Mouse (Mus musculus): ENCODE data around the gene Mast3. TPM values are rescaled to one million over a fixed set of nuclear protein-coding genes. Genes with fewer than 3 reads are reported as not detected.

Mast3 gene
- polyA plus RNA-seq, 1 experiment from 2014 or later = 9.3 TPM

DNA sequence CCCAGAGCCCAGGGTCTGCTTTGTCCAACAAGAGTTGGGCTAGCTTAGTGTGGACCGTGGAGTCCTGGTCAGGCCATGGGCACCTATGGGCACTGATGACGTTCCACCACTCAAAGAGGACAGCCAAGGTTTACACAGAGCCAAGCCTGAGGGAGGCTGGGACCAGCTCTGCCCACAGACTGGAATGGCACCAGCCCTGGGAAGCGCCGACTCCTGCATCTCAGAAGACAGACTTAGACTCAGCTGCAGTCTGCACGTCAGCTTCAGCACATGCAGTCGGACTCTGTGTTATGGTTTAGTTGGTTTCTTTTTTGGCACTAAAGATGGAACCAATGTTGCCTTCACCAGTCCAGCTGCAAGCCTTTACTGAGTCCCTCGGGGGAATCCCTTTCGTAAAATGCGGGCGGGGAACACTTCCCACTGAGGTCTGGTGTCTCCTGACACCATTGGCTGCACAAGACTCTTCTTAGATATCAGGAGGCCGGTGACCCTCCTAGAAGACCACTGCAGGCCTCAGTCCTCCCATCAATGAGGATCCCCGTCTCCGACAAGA, 54.6 kb downstream of the Mast3 start:
- Histone ChIP-seq H3K27ac (ENCODE audit: low read length) (no peak overlapping the region), H3K27me3 (ENCODE audit: control insufficient read depth, insufficient read depth, low read length) (peaks cover 36% of the 10 kb centered on the region)
- 77% methylated on average over 13 of the region's 13 CpGs for WGBS

DNA sequence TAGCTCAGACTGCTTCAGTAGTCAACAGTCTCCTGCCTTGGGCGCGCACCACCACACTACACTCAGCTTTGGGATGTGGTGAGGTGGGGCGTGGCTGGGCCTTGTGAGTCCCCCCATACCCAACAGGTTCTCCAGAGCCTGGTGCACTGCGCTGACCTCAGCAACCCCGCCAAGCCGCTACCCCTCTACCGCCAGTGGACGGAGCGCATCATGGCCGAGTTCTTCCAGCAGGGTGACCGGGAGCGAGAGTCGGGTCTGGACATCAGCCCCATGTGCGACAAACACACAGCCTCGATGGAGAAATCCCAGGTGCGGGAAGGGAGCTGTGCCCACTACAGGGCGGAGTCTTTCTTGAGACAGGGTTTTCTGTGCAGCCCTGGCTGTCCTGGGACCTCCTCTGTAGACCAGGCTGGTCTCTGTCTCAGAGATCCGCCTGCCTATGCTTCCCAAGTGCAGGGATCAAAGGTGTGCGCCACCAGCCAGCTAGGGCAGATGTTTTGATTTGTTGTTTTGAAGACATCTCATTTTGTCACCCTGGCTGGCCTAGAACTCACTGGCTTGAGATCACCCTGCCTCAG, 55.7 kb downstream of the Mast3 start:
- Histone ChIP-seq H3K27me3 (ENCODE audit: control insufficient read depth, insufficient read depth, low read length) (peaks cover 45% of the 10 kb centered on the region), H3K9me3 (replicated peaks; ENCODE audit: control insufficient read depth, low read length) (no peaks in the 10 kb centered on the region)
- WGBS = 72% methylated on average over 19 of the region's 19 CpGs

More for the DNA sequence above, 54.6 kb downstream of the Mast3 start:
- no peak for ATAC-seq (replicated peaks; ENCODE audit: extremely low read depth, insufficient read depth, low FRiP score)
- no peak overlapping the region for H3K4me3 ChIP-seq (ENCODE audit: low read length)
- H3K9me3 ChIP-seq (replicated peaks; ENCODE audit: control insufficient read depth, low read length) = no peaks in the 10 kb centered on the region
- no peak overlapping the region for H3K4me2 ChIP-seq (ENCODE audit: low read depth, low read length)
- peaks cover 21% of the 10 kb centered on the region for H3K4me1 ChIP-seq (ENCODE audit: control insufficient read depth, insufficient read depth, low read length)
- no peaks in the 10 kb centered on the region for H3K36me3 ChIP-seq (ENCODE audit: control insufficient read depth, insufficient read depth)
- H3K9ac ChIP-seq (ENCODE audit: low read length) = no peak overlapping the region

DNA sequence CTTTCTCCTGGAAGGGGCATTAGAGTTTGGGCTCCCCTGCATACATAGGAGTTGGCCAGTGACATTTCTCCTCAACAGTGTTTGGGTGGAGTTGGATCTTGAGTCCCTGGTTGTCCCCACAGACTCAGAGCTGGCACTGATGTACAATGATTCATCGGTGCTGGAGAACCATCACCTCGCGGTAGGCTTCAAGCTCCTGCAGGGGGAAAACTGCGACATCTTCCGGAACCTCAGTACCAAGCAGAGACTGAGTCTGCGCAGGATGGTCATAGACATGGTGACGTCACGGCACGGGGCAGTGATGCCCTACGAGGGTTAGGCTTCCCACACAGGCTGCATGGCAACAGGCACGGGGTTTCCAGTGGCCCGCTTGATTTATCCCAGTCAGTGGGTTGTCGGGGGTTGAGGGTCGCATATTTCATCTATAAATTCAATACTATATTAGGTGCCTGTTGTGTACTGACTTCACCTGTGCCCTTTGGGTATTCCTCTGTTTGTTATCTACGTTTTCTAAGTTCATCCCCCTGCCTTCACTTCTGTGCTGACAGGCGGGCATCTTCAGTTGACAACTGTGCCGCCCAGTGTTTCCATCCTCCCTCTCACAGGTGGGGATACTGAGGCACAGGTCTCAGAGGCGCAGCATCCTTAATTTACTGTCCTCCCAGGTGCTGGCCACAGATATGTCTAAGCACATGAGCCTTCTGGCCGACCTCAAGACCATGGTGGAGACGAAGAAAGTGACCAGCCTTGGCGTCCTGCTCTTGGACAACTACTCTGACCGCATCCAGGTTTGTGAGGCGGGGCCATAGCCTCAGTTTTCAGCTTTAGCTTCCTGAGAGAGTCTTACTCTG, 56.4 kb downstream of the Mast3 start:
- ATAC-seq (replicated peaks; ENCODE audit: extremely low read depth, insufficient read depth, low FRiP score) = no peak
- Histone ChIP-seq H3K4me1 (ENCODE audit: control insufficient read depth, insufficient read depth, low read length) (peaks cover 20% of the 10 kb centered on the region), H3K4me2 (ENCODE audit: low read depth, low read length) (no peak overlapping the region), H3K4me3 (ENCODE audit: low read length) (no peak overlapping the region), H3K9ac (ENCODE audit: low read length) (no peak overlapping the region), H3K27ac (ENCODE audit: low read length) (no peak overlapping the region), H3K36me3 (ENCODE audit: control insufficient read depth, insufficient read depth) (no peaks in the 10 kb centered on the region), H3K9me3 (replicated peaks; ENCODE audit: control insufficient read depth, low read length) (no peaks in the 10 kb centered on the region), H3K27me3 (ENCODE audit: control insufficient read depth, insufficient read depth, low read length) (peaks cover 52% of the 10 kb centered on the region)
- 79% methylated on average over 23 of the region's 23 CpGs for WGBS

More for the DNA sequence above, 55.7 kb downstream of the Mast3 start:
- peaks cover 20% of the 10 kb centered on the region for H3K4me1 ChIP-seq (ENCODE audit: control insufficient read depth, insufficient read depth, low read length)
- ATAC-seq (replicated peaks; ENCODE audit: extremely low read depth, insufficient read depth, low FRiP score) = no peak
- no peak overlapping the region for H3K4me3 ChIP-seq (ENCODE audit: low read length)
- H3K36me3 ChIP-seq (ENCODE audit: control insufficient read depth, insufficient read depth) = no peaks in the 10 kb centered on the region
- no peak overlapping the region for H3K9ac ChIP-seq (ENCODE audit: low read length)
- H3K27ac ChIP-seq (ENCODE audit: low read length) = no peak overlapping the region
- no peak overlapping the region for H3K4me2 ChIP-seq (ENCODE audit: low read depth, low read length)

DNA sequence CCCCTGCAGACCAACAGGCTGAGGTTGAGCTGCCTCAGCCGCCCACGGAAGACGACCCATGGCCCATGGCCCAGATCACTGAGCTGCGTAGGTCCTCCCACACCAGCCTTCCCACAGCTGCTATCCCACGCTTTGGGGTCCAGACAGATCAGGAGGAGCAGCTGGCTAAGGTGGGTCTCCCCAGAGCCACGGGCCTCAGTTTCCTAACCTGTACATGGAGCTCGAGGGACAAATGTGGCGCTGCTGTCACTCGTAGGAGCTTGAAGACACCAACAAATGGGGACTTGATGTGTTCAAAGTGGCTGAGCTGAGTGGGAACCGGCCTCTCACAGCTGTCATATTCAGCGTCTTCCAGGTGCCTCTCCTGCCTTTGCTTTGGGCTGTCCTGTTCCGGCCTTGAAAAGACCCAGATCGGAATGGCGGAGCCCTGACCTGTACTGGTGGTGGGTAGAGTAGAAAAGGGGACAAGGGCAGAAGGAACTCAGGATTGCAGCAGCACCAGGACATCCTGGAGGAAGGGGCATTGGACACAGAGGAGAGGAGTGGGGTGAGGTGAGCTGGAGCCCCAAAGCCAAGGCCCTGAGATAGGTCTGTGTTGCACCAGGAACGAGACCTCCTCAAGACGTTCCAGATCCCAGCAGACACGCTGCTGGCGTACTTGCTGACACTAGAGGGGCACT, 57.5 kb downstream of the Mast3 start:
- ATAC-seq (replicated peaks; ENCODE audit: extremely low read depth, insufficient read depth, low FRiP score) = no peak
- Histone ChIP-seq H3K4me2 (ENCODE audit: low read depth, low read length) (no peak overlapping the region), H3K4me3 (ENCODE audit: low read length) (no peak overlapping the region), H3K9me3 (replicated peaks; ENCODE audit: control insufficient read depth, low read length) (no peaks in the 10 kb centered on the region), H3K27me3 (ENCODE audit: control insufficient read depth, insufficient read depth, low read length) (peaks cover 63% of the 10 kb centered on the region), H3K27ac (ENCODE audit: low read length) (no peak overlapping the region), H3K9ac (ENCODE audit: low read length) (no peak overlapping the region), H3K36me3 (ENCODE audit: control insufficient read depth, insufficient read depth) (no peaks in the 10 kb centered on the region), H3K4me1 (ENCODE audit: control insufficient read depth, insufficient read depth, low read length) (peaks cover 18% of the 10 kb centered on the region)
- 79% methylated on average over 18 of the region's 18 CpGs for WGBS

DNA sequence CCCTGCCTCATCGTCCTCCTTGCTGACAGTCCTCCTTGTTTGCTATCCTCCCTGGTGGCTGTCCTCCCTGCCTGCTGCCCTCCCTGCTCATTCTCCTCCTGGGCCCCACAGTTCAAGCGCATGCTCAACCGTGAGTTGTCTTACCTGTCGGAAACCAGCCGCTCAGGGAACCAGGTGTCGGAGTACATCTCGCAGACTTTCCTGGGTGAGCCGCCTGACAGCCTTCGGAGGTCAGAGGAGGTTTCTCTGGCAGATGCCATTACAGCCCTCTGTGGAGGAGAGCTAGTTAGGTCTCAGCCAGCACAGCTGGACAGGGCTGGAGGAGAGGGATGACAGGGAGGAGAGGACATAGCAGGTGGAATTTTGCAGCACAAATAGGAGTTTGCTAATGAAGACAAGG, 58.2 kb downstream of the Mast3 start:
- no peak for ATAC-seq (replicated peaks; ENCODE audit: extremely low read depth, insufficient read depth, low FRiP score)
- Histone ChIP-seq H3K4me1 (ENCODE audit: control insufficient read depth, insufficient read depth, low read length) (peaks cover 20% of the 10 kb centered on the region), H3K9me3 (replicated peaks; ENCODE audit: control insufficient read depth, low read length) (no peaks in the 10 kb centered on the region), H3K36me3 (ENCODE audit: control insufficient read depth, insufficient read depth) (no peaks in the 10 kb centered on the region), H3K4me2 (ENCODE audit: low read depth, low read length) (no peak overlapping the region), H3K4me3 (ENCODE audit: low read length) (no peak overlapping the region), H3K9ac (ENCODE audit: low read length) (no peak overlapping the region), H3K27me3 (ENCODE audit: control insufficient read depth, insufficient read depth, low read length) (peaks cover 68% of the 10 kb centered on the region), H3K27ac (ENCODE audit: low read length) (no peak overlapping the region)
- 53% methylated on average over 9 of the region's 9 CpGs for WGBS

DNA sequence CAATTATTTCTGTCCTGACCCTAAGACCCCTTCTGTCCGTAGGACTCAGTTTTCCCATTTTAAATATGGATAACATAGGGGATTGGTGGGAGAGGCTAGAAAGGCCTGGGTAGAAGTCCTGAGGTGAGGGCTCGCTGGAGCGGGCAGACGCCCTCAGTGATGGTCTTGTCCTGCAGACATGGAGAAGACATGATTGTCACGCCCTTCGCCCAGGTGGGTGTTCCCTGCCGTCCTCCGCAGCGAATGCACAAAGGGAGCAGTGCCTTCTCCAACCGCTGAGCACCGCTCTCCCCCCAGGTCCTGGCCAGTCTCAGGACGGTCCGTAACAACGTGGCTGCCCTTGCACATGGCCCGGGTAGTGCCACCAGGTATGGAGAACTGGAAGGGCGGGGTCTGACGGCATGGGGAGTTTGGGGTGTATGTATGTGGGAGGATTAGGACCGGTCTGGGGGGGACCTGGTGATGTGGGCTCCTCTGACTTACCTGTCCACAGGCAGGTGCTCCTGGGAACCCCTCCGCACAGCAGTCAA, 59.1 kb downstream of the Mast3 start:
- 57% methylated on average over 19 of the region's 19 CpGs for WGBS
- Histone ChIP-seq H3K27ac (ENCODE audit: low read length) (no peak overlapping the region), H3K9ac (ENCODE audit: low read length) (no peak overlapping the region), H3K4me3 (ENCODE audit: low read length) (no peak overlapping the region), H3K36me3 (ENCODE audit: control insufficient read depth, insufficient read depth) (no peaks in the 10 kb centered on the region), H3K4me2 (ENCODE audit: low read depth, low read length) (no peak overlapping the region), H3K27me3 (ENCODE audit: control insufficient read depth, insufficient read depth, low read length) (peaks cover 71% of the 10 kb centered on the region), H3K9me3 (replicated peaks; ENCODE audit: control insufficient read depth, low read length) (no peaks in the 10 kb centered on the region), H3K4me1 (ENCODE audit: control insufficient read depth, insufficient read depth, low read length) (peaks cover 20% of the 10 kb centered on the region)
- no peak for ATAC-seq (replicated peaks; ENCODE audit: extremely low read depth, insufficient read depth, low FRiP score)

DNA sequence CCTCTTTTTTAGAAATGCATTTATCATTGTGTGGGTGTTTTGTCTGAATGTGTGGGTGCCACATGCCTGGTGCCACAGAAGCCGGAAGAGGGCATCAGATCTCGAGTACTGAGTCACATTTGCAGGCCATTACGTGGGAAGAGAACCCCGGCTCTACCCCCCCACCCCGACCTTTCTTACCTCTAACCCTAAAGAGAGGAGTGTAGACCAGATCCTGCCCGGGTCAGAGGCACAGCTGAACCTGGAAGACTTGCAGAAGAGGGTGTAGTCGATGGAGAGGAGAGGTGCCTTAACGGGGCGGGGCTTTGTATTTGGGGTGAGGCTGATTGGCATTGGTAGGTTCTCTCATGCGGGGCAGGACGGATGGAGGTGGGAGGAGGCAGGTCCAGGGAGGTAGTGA, 60.0 kb downstream of the Mast3 start:
- WGBS = 48% methylated on average over 11 of the region's 11 CpGs
- Histone ChIP-seq H3K9ac (ENCODE audit: low read length) (no peak overlapping the region), H3K9me3 (replicated peaks; ENCODE audit: control insufficient read depth, low read length) (no peaks in the 10 kb centered on the region), H3K4me3 (ENCODE audit: low read length) (no peak overlapping the region; the same call in 1 of the 2 replicates), H3K27ac (ENCODE audit: low read length) (no peak overlapping the region), H3K4me1 (ENCODE audit: control insufficient read depth, insufficient read depth, low read length) (peaks cover 20% of the 10 kb centered on the region), H3K27me3 (ENCODE audit: control insufficient read depth, insufficient read depth, low read length) (peaks cover 72% of the 10 kb centered on the region), H3K4me2 (ENCODE audit: low read depth, low read length) (no peak overlapping the region), H3K36me3 (ENCODE audit: control insufficient read depth, insufficient read depth) (no peaks in the 10 kb centered on the region)
- ATAC-seq (replicated peaks; ENCODE audit: extremely low read depth, insufficient read depth, low FRiP score) = no peak

DNA sequence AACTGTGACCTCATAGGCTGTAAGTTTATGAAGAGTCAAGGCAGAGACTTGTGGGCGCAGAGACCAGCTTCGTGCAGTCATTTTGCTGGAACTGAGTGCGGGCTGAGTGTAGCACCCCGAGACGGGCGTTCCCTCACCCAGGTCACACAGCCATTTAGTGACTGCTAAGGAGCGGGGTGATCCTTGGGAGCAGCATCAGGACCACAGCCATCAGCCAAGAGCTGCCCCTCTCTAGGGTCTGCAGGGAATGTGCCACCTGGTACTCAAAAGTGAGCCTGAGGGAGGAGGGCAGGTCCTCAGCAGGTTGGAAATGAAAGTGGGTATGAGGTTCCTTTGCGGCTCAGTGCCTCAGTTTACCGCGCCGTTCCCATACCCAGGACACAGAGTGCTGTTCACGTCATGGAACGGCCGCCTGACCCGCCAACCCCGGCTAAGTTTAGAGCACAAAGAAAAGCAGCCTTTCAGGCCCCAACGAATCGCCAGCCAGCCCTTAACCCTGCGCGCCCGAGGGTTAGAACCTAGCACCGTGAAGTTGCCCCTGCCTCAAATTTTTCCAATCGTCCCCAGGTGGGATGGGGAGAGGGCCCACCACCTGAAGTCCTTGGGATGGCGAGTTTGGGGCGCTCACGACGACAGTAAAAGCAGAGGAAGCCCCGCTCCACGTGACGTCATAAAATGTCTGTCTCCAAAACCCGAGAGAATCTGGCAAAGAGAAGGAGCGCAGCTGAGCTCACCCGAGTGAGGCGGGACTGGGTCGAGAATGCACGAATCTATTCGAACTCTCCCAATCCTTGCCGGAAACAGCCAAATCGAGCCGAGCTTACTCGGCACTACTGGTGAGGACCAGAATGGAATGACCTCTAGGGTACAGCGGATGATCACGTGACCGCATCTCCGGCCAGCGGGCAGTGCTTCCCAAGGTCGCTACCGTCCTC, 60.9 kb downstream of the Mast3 start:
- Histone ChIP-seq H3K27me3 (ENCODE audit: control insufficient read depth, insufficient read depth, low read length) (peaks cover 66% of the 10 kb centered on the region), H3K4me3 (ENCODE audit: low read length) (peak overlapping the region; percentile 44), H3K36me3 (ENCODE audit: control insufficient read depth, insufficient read depth) (no peaks in the 10 kb centered on the region), H3K4me2 (ENCODE audit: low read depth, low read length) (peak overlapping the region; percentile 64), H3K9ac (ENCODE audit: low read length) (peak overlapping the region; percentile 24; the same call in 1 of the 2 replicates), H3K4me1 (ENCODE audit: control insufficient read depth, insufficient read depth, low read length) (peaks cover 20% of the 10 kb centered on the region), H3K9me3 (replicated peaks; ENCODE audit: control insufficient read depth, low read length) (no peaks in the 10 kb centered on the region), H3K27ac (ENCODE audit: low read length) (no peak overlapping the region)
- no peak for ATAC-seq (replicated peaks; ENCODE audit: extremely low read depth, insufficient read depth, low FRiP score)
- WGBS = 4% methylated on average over 48 of the region's 48 CpGs
